Mouse (Mus musculus) CH12.LX (cell line): ENCODE data around the gene Ndst4. TPM values are rescaled to one million over a fixed set of nuclear protein-coding genes. Genes with fewer than 3 reads are reported as not detected.

Source experiments
- DNase-seq: peaks from one replicate; pipeline ENCODE4 v3.0.0-alpha.2; 2013; ENCODE audit errors: extremely low read depth
- H3K27ac ChIP-seq: 2 replicates; pipeline ENCODE4 v1.5.1; 2012; ENCODE audit warnings: low read depth, mild to moderate bottlenecking, control low read depth, moderate library complexity; ENCODE audit not compliant: insufficient read depth
- H3K27me3 ChIP-seq: replicated peaks from 2 replicates; pipeline ENCODE3; 2012; ENCODE audit warnings: inconsistent platforms
- H3K36me3 ChIP-seq, 2 experiments: replicated peaks in 1 of 2; 2 replicates each; pipeline versions ENCODE3 to v1.6.1; 2012; ENCODE audit warnings: inconsistent platforms in 1 of 2, low read length in 1 of 2, mild to moderate bottlenecking in 1 of 2, mixed read lengths in 1 of 2, moderate library complexity in 1 of 2; ENCODE audit not compliant: control insufficient read depth in 1 of 2, insufficient read depth in 1 of 2
- H3K4me1 ChIP-seq, 2 experiments: 2 replicates each; pipeline ENCODE4 v1.6.1; 2012; ENCODE audit warnings: inconsistent platforms in 1 of 2, moderate library complexity in 1 of 2; ENCODE audit not compliant: insufficient read depth in 2 of 2, control insufficient read depth in 1 of 2
- H3K4me2 ChIP-seq: 2 replicates; pipeline ENCODE4 v1.6.1; 2012; ENCODE audit warnings: low read depth, mild to moderate bottlenecking, control low read depth; ENCODE audit not compliant: poor library complexity, insufficient read depth, severe bottlenecking
- H3K4me3 ChIP-seq, 3 experiments: fragments of 150-350 bp in 1 of 3; sonication (generic) in 1 of 3; replicated peaks in 1 of 3; 2 replicates each; pipeline versions ENCODE3 to v1.5.1; 2011 to 2012; ENCODE audit warnings: low read depth in 2 of 3, low read length in 2 of 3, mild to moderate bottlenecking in 2 of 3, moderate library complexity in 2 of 3, control low read depth in 1 of 3, improper control_type of control experiment in 1 of 3, inconsistent platforms in 1 of 3, mixed read lengths in 1 of 3; ENCODE audit not compliant: poor library complexity in 1 of 3
- H3K79me2 ChIP-seq: replicated peaks from 2 replicates; pipeline ENCODE4 v1.6.1; 2012; ENCODE audit warnings: mild to moderate bottlenecking, moderate library complexity; ENCODE audit not compliant: control insufficient read depth, poor library complexity, insufficient read depth, severe bottlenecking; ENCODE audit errors: extremely low read depth
- H3K9ac ChIP-seq: 2 replicates; pipeline ENCODE4 v1.6.1; 2012; ENCODE audit warnings: low read depth, mild to moderate bottlenecking, control low read depth, moderate library complexity; ENCODE audit not compliant: insufficient read depth
- H3K9me3 ChIP-seq: replicated peaks from 2 replicates; pipeline ENCODE3; 2012; ENCODE audit warnings: low read length, inconsistent platforms, mixed read lengths
- BHLHE40 ChIP-seq: IDR thresholded peaks from 2 replicates; pipeline ENCODE4 v1.6.1; 2011; ENCODE audit warnings: mild to moderate bottlenecking, low read depth, low read length, improper control_type of control experiment
- CHD1 ChIP-seq: IDR thresholded peaks from 2 replicates; pipeline ENCODE4 v1.6.1; 2012; ENCODE audit warnings: low read depth, low read length, improper control_type of control experiment, inconsistent platforms
- ELF1 ChIP-seq: IDR thresholded peaks from 2 replicates; pipeline ENCODE4 v1.6.1; 2014; ENCODE audit warnings: low read depth, mild to moderate bottlenecking, inconsistent platforms, low read length, improper control_type of control experiment
- EP300 ChIP-seq: IDR thresholded peaks from 2 replicates; pipeline ENCODE4 v1.6.1; 2011; ENCODE audit warnings: low read length, improper control_type of control experiment
- HCFC1 ChIP-seq: IDR thresholded peaks from 2 replicates; pipeline ENCODE4 v1.6.1; 2012; ENCODE audit warnings: low read depth, mild to moderate bottlenecking, inconsistent platforms, low read length, improper control_type of control experiment
- IRF4 ChIP-seq: IDR thresholded peaks from 2 replicates; pipeline ENCODE4 v1.6.1; 2014; ENCODE audit warnings: low read depth, mild to moderate bottlenecking, inconsistent platforms, low read length, improper control_type of control experiment
- JUN ChIP-seq: IDR thresholded peaks from 2 replicates; pipeline ENCODE4 v1.6.1; 2011; ENCODE audit warnings: low read depth, mild to moderate bottlenecking, low read length, improper control_type of control experiment, moderate library complexity; ENCODE audit not compliant: insufficient read depth
- KAT2A ChIP-seq: IDR thresholded peaks from 2 replicates; pipeline ENCODE4 v1.6.1; 2012; ENCODE audit warnings: low read length, improper control_type of control experiment, inconsistent platforms; ENCODE audit not compliant: insufficient replicate concordance
- MAFK ChIP-seq: IDR thresholded peaks from 2 replicates; pipeline ENCODE4 v1.6.1; 2011; ENCODE audit warnings: low read length, improper control_type of control experiment; ENCODE audit not compliant: insufficient replicate concordance
- MAX ChIP-seq: IDR thresholded peaks from 2 replicates; pipeline ENCODE4 v1.6.1; 2011; ENCODE audit warnings: low read length, improper control_type of control experiment
- MXI1 ChIP-seq: IDR thresholded peaks from 2 replicates; pipeline ENCODE4 v1.6.1; 2011; ENCODE audit warnings: mild to moderate bottlenecking, low read depth, low read length, improper control_type of control experiment
- NELFE ChIP-seq: IDR thresholded peaks from 2 replicates; pipeline ENCODE4 v1.6.1; 2011; ENCODE audit warnings: low read depth, low read length, improper control_type of control experiment
- RAD21 ChIP-seq: IDR thresholded peaks from 2 replicates; pipeline ENCODE4 v1.6.1; 2011; ENCODE audit warnings: low read depth, mild to moderate bottlenecking, low read length, improper control_type of control experiment, moderate library complexity
- SMC3 ChIP-seq: IDR thresholded peaks from 2 replicates; pipeline ENCODE4 v1.6.1; 2011; ENCODE audit warnings: low read depth, low read length, improper control_type of control experiment
- TBP ChIP-seq: conservative IDR thresholded peaks from 2 replicates; pipeline ENCODE4 v1.6.1; 2011; ENCODE audit warnings: low read depth, low read length, improper control_type of control experiment
- USF2 ChIP-seq: conservative IDR thresholded peaks from 2 replicates; pipeline ENCODE4 v1.6.1; 2011; ENCODE audit warnings: low read depth, low read length, improper control_type of control experiment
- ZKSCAN1 ChIP-seq: IDR thresholded peaks from 2 replicates; pipeline ENCODE4 v1.6.1; 2012; ENCODE audit warnings: low read depth, inconsistent platforms, low read length, improper control_type of control experiment, borderline replicate concordance
- ZNF384 ChIP-seq: IDR thresholded peaks from 2 replicates; pipeline ENCODE4 v1.6.1; 2012; ENCODE audit warnings: low read depth, low read length, improper control_type of control experiment, inconsistent platforms
- dilution Hi-C: fragments of 300-500 bp; cut with MboI; formaldehyde crosslinking; loops from 2 replicates; pipeline ENCODE4 v1.14.3; 2020; ENCODE audit warnings: low sequenced_read_pairs; ENCODE audit not compliant: extremely low pct_unique_long_range_greater_than_20kb, extremely low pct_ligation_motif_present
- in situ Hi-C: fragments of 300-500 bp; cut with MboI; formaldehyde crosslinking; loops from 3 replicates; pipeline ENCODE4 v1.14.3; 2019; ENCODE audit warnings: low sequenced_read_pairs, low pct_ligation_motif_present, low pct_unique_long_range_greater_than_20kb, mixed read lengths
- polyA plus RNA-seq: library from polyadenylated mRNA; unstranded; fragments of >175 nt; gene quantifications from 2 replicates; pipeline ENCODE4 v1.2.1, GENCODE M21; 2012; ENCODE audit warnings: low read depth; ENCODE audit not compliant: insufficient read length
- total RNA-seq, 2 experiments: library from RNA; depleted of rRNA; stranded (reverse); fragments of 300-350 nt in 1 of 2; fragments of >200 nt in 1 of 2; gene quantifications; 2 replicates each; pipeline ENCODE4 v1.2.3; 2012 to 2014

The Ndst4 gene
- total and polyA plus RNA-seq, 3 experiments: not detected

GRCm38 (mm10) chr3:125673997-125674794, 270.3 kb downstream of the Ndst4 start:
- H3K4me3 ChIP-seq: no peak overlapping the region
- H3K9ac ChIP-seq: no peak overlapping the region
- in situ Hi-C loops: no loop called here
- TF ChIP-seq NELFE: no peak
- TF ChIP-seq ZKSCAN1: no peak
- TF ChIP-seq TBP: no peak
- TF ChIP-seq ZNF384: no peak
- TF ChIP-seq IRF4: no peak
- TF ChIP-seq KAT2A: no peak
- no peak for TF ChIP-seq EP300
- no peak overlapping the region for H3K4me2 ChIP-seq
- no peak overlapping the region for H3K27ac ChIP-seq
- no peaks in the 10 kb centered on the region for H3K4me1 ChIP-seq
- H3K27me3 ChIP-seq: no peaks in the 10 kb centered on the region
- dilution Hi-C loops: no loop called here
- no peaks in the 10 kb centered on the region for H3K36me3 ChIP-seq
- peaks cover 23% of the 10 kb centered on the region for H3K9me3 ChIP-seq
- no peak for DNase-seq
- H3K79me2 ChIP-seq: no peaks in the 10 kb centered on the region

- Histone ChIP-seq H3K4me2 (no peak overlapping the region), H3K9me3 (peaks cover 23% of the 10 kb centered on the region), H3K9ac (no peak overlapping the region), H3K4me1 (no peaks in the 10 kb centered on the region), H3K36me3 (no peaks in the 10 kb centered on the region), H3K4me3 (no peak overlapping the region), H3K27me3 (no peaks in the 10 kb centered on the region), H3K27ac (no peak overlapping the region), H3K79me2 (no peaks in the 10 kb centered on the region)
- dilution Hi-C loops: no loop called here
- no peak for DNase-seq
- in situ Hi-C loops: no loop called here
- TF ChIP-seq JUN (no peak), HCFC1 (no peak), USF2 (no peak), ZNF384 (no peak), TBP (no peak)
Observed at GRCm38 (mm10) chr3:125675211-125675896, 271.5 kb downstream of the Ndst4 start.

GRCm38 (mm10) chr3:125678924-125679323, 275.0 kb downstream of the Ndst4 start:
- dilution Hi-C loops: no loop called here
- TF ChIP-seq USF2: no peak
- no peak for TF ChIP-seq SMC3
- no peak for TF ChIP-seq JUN
- TF ChIP-seq RAD21: no peak
- TF ChIP-seq BHLHE40: no peak
- TF ChIP-seq ELF1: no peak
- TF ChIP-seq MAX: no peak
- TF ChIP-seq ZKSCAN1: no peak
- no peak for TF ChIP-seq KAT2A
- no peak for TF ChIP-seq MXI1
- no peak for TF ChIP-seq MAFK
- no peak for TF ChIP-seq CHD1
- in situ Hi-C loops: no loop called here

More at GRCm38 (mm10) chr3:125678924-125679323, 275.0 kb downstream of the Ndst4 start:
- Histone ChIP-seq H3K4me1 (no peaks in the 10 kb centered on the region), H3K36me3 (no peaks in the 10 kb centered on the region), H3K27me3 (no peaks in the 10 kb centered on the region), H3K79me2 (no peaks in the 10 kb centered on the region), H3K4me2 (no peak overlapping the region), H3K4me3 (no peak overlapping the region), H3K9ac (no peak overlapping the region), H3K9me3 (peaks cover 22% of the 10 kb centered on the region), H3K27ac (no peak overlapping the region)
- DNase-seq: no peak
